Mouse (Mus musculus) kidney, embryonic 14.5 days (tissue): Measurements from ENCODE around the gene Hddc2. TPM values are rescaled to one million over a fixed set of nuclear protein-coding genes. Genes with fewer than 3 reads are reported as not detected.
"Not testable (repeated sequence)": the region's sequence is repeated elsewhere in the genome, so short reads cannot be mapped to it uniquely, and the experiment has no call there.

Experiments used
- ATAC-seq: fragments of 200-750 bp; cut with Nextera tagmentation; 2 replicates; pipeline ENCODE4 v1.8.0; 2017; ENCODE audit warnings: moderate number of reproducible peaks, mild to moderate bottlenecking, moderate TSS enrichment, moderate library complexity; ENCODE audit not compliant: low FRiP score, low TSS enrichment
- H3K27ac ChIP-seq: fragments of 300-500 bp; sonication (generic); 2 replicates; pipeline ENCODE4 v1.5.1; 2014; ENCODE audit warnings: low read depth, mild to moderate bottlenecking, low read length, moderate library complexity, mixed read lengths
- H3K27me3 ChIP-seq: fragments of 300-500 bp; sonication (generic); 2 replicates; pipeline ENCODE4 v1.6.1; 2014; ENCODE audit warnings: mild to moderate bottlenecking, low read length; ENCODE audit not compliant: control insufficient read depth, insufficient read depth
- H3K36me3 ChIP-seq: fragments of 300-500 bp; sonication (generic); 2 replicates; pipeline ENCODE4 v1.6.1; 2014; ENCODE audit warnings: low read length, mixed read lengths; ENCODE audit not compliant: control insufficient read depth, insufficient read depth
- H3K4me1 ChIP-seq: fragments of 300-500 bp; sonication (generic); 2 replicates; pipeline ENCODE4 v1.6.1; 2014; ENCODE audit warnings: low read length, mixed read lengths; ENCODE audit not compliant: control insufficient read depth, insufficient read depth
- H3K4me2 ChIP-seq: fragments of 300-500 bp; sonication (generic); replicated peaks from 2 replicates; pipeline ENCODE4 v1.6.1; 2014; ENCODE audit warnings: low read depth, mild to moderate bottlenecking, low read length
- H3K4me3 ChIP-seq: fragments of 300-500 bp; sonication (generic); 2 replicates; pipeline ENCODE4 v1.5.1; 2014; ENCODE audit warnings: mild to moderate bottlenecking, low read length
- H3K9ac ChIP-seq: fragments of 300-500 bp; sonication (generic); 2 replicates; pipeline ENCODE4 v1.6.1; 2014; ENCODE audit warnings: low read depth, mild to moderate bottlenecking, low read length, moderate library complexity
- H3K9me3 ChIP-seq: fragments of 300-500 bp; sonication (generic); 2 replicates; pipeline ENCODE4 v1.6.1; 2016; ENCODE audit warnings: low read length; ENCODE audit not compliant: control insufficient read depth
- WGBS: fragments of 180-500 bp; shearing (Covaris S2); extraction: QIAGEN DNeasy Blood & Tissue Kit; methylation state at CpG from one replicate; pipeline ENCODE4 v1.1.7; 2014; 5-methylcytosine and 5-hydroxymethylcytosine counted together
- polyA plus RNA-seq: library from polyadenylated mRNA; unstranded; fragments of >200 nt; fragmentation: Nextera tagmentation; extraction: Ambion mirVana; gene quantifications from 2 replicates; pipeline ENCODE4 v1.2.1, GENCODE M21; 2014

The Hddc2 gene
- polyA plus RNA-seq, 1 experiment from 2014 or later: 91.7 TPM

- Histone ChIP-seq H3K36me3 (no peaks in the 10 kb centered on the region), H3K27me3 (no peaks in the 10 kb centered on the region), H3K4me3 (no peak overlapping the region), H3K4me2 (no peak overlapping the region), H3K4me1 (no peaks in the 10 kb centered on the region), H3K9ac (no peak overlapping the region), H3K9me3 (no peaks in the 10 kb centered on the region), H3K27ac (no peak overlapping the region)
- ATAC-seq: no peak
- 72% methylated on average over 8 of the region's 8 CpGs for WGBS
These were observed 33.2 kb downstream of the Hddc2 start for GRCm38 (mm10) chr10:31346401-31346800.

- Histone ChIP-seq H3K4me3 (no peak overlapping the region), H3K9me3 (no peaks in the 10 kb centered on the region), H3K36me3 (no peaks in the 10 kb centered on the region), H3K4me2 (no peak overlapping the region), H3K27me3 (no peaks in the 10 kb centered on the region), H3K27ac (no peak overlapping the region), H3K9ac (no peak overlapping the region), H3K4me1 (no peaks in the 10 kb centered on the region)
- ATAC-seq: no peak
- 86% methylated on average over 2 of the region's 2 CpGs for WGBS
These were observed 37.9 kb downstream of the Hddc2 start for GRCm38 (mm10) chr10:31351056-31351455.

GRCm38 (mm10) chr10:31352845-31353427 lies 39.8 kb downstream of the Hddc2 start:
- H3K36me3 ChIP-seq: no peaks in the 10 kb centered on the region
- no peaks in the 10 kb centered on the region for H3K9me3 ChIP-seq
- H3K27ac ChIP-seq: no peak overlapping the region
- no peak overlapping the region for H3K4me2 ChIP-seq
- H3K4me1 ChIP-seq: no peaks in the 10 kb centered on the region
- ATAC-seq: no peak
- no peak overlapping the region for H3K9ac ChIP-seq
- H3K27me3 ChIP-seq: no peaks in the 10 kb centered on the region
- 86% methylated on average over 1 of the region's 1 CpGs for WGBS
- no peak overlapping the region for H3K4me3 ChIP-seq

- no peaks in the 10 kb centered on the region for H3K27me3 ChIP-seq
- WGBS: 75% methylated on average over 2 of the region's 2 CpGs
- H3K9ac ChIP-seq: no peak overlapping the region
- no peaks in the 10 kb centered on the region for H3K36me3 ChIP-seq
- H3K4me1 ChIP-seq: no peaks in the 10 kb centered on the region
- H3K27ac ChIP-seq: no peak overlapping the region
- no peak overlapping the region for H3K4me3 ChIP-seq
- no peak overlapping the region for H3K4me2 ChIP-seq
- no peaks in the 10 kb centered on the region for H3K9me3 ChIP-seq
- ATAC-seq: no peak
These were observed 41.0 kb downstream of the Hddc2 start for GRCm38 (mm10) chr10:31354141-31354540.

- H3K4me2 ChIP-seq: no peak overlapping the region
- ATAC-seq: no peak
- no peaks in the 10 kb centered on the region for H3K4me1 ChIP-seq
- no peak overlapping the region for H3K9ac ChIP-seq
- no peak overlapping the region for H3K4me3 ChIP-seq
- no peak overlapping the region for H3K27ac ChIP-seq
- H3K27me3 ChIP-seq: no peaks in the 10 kb centered on the region
- 77% methylated on average over 7 of the region's 7 CpGs for WGBS
- no peaks in the 10 kb centered on the region for H3K9me3 ChIP-seq
- H3K36me3 ChIP-seq: no peaks in the 10 kb centered on the region
These were observed 41.8 kb downstream of the Hddc2 start for GRCm38 (mm10) chr10:31354886-31355461.

GRCm38 (mm10) chr10:31359749-31360148 lies 46.6 kb downstream of the Hddc2 start:
- 81% methylated on average over 4 of the region's 4 CpGs for WGBS

GRCm38 (mm10) chr10:31370200-31370599 lies 57.0 kb downstream of the Hddc2 start:
- H3K4me1 ChIP-seq, H3K4me3 ChIP-seq, H3K9ac ChIP-seq, ATAC-seq, H3K27me3 ChIP-seq, H3K4me2 ChIP-seq, H3K9me3 ChIP-seq, H3K36me3 ChIP-seq, H3K27ac ChIP-seq: not testable (repeated sequence)
- WGBS: 21% methylated on average over 4 of the region's 5 CpGs

More at GRCm38 (mm10) chr10:31359749-31360148, 46.6 kb downstream of the Hddc2 start:
- Histone ChIP-seq H3K4me1 (no peaks in the 10 kb centered on the region), H3K27me3 (no peaks in the 10 kb centered on the region), H3K4me2 (no peak overlapping the region), H3K9ac (no peak overlapping the region), H3K4me3 (no peak overlapping the region), H3K36me3 (no peaks in the 10 kb centered on the region), H3K9me3 (no peaks in the 10 kb centered on the region), H3K27ac (no peak overlapping the region)
- no peak for ATAC-seq

Other genes starting within 250 kb of the Hddc2 start
- gene Tpd52l1, start 132.6 kb downstream of the Hddc2 start, polyA plus RNA-seq: 39.2 and 54.8 TPM in 2 replicates